Mouse (Mus musculus) midbrain, embryonic 12.5 days (tissue): Measurements from ENCODE around the gene Cap2. TPM values are rescaled to one million over a fixed set of nuclear protein-coding genes. Genes with fewer than 3 reads are reported as not detected.

ENCODE experiments used
- ATAC-seq: fragments of 200-750 bp; cut with Nextera tagmentation; 2 replicates; pipeline ENCODE4 v1.8.0; 2017; ENCODE audit warnings: low read depth, moderate TSS enrichment, moderate library complexity; ENCODE audit not compliant: low FRiP score
- H3K27ac ChIP-seq: fragments of 300-500 bp; sonication (generic); replicated peaks from 2 replicates; pipeline ENCODE4 v1.5.1; 2016; ENCODE audit warnings: mild to moderate bottlenecking
- H3K27me3 ChIP-seq: fragments of 300-500 bp; sonication (generic); 2 replicates; pipeline ENCODE4 v1.6.1; 2016; ENCODE audit warnings: mild to moderate bottlenecking
- H3K36me3 ChIP-seq: fragments of 300-500 bp; sonication (generic); 2 replicates; pipeline ENCODE4 v1.6.1; 2016
- H3K4me1 ChIP-seq: fragments of 300-500 bp; sonication (generic); 2 replicates; pipeline ENCODE4 v1.6.1; 2016
- H3K4me2 ChIP-seq: fragments of 300-500 bp; sonication (generic); replicated peaks from 2 replicates; pipeline ENCODE4 v1.6.1; 2016; ENCODE audit warnings: mild to moderate bottlenecking, moderate library complexity
- H3K4me3 ChIP-seq: fragments of 300-500 bp; sonication (generic); 2 replicates; pipeline ENCODE4 v1.5.1; 2016; ENCODE audit warnings: mild to moderate bottlenecking
- H3K9ac ChIP-seq: fragments of 300-500 bp; sonication (generic); replicated peaks from 2 replicates; pipeline ENCODE4 v1.6.1; 2016; ENCODE audit warnings: mild to moderate bottlenecking, moderate library complexity
- H3K9me3 ChIP-seq: fragments of 300-500 bp; sonication (generic); 2 replicates; pipeline ENCODE4 v1.6.1; 2016; ENCODE audit warnings: mild to moderate bottlenecking
- WGBS: fragments of 180-500 bp; shearing (Covaris S2); methylation state at CpG from one replicate; pipeline ENCODE4 v1.1.7; 2016; 5-methylcytosine and 5-hydroxymethylcytosine counted together
- polyA plus RNA-seq: library from polyadenylated mRNA; unstranded; fragments of >200 nt; fragmentation: Nextera tagmentation; extraction: Ambion mirVana; gene quantifications from 2 replicates; pipeline ENCODE4 v1.2.1, GENCODE M21; 2016

Cap2 gene
- polyA plus RNA-seq, 1 experiment from 2014 or later, result 9.6 TPM

- Histone ChIP-seq H3K27me3 (no peaks in the 10 kb centered on the region), H3K4me1 (no peaks in the 10 kb centered on the region), H3K9me3 (no peaks in the 10 kb centered on the region), H3K27ac (no peak overlapping the region), H3K4me3 (no peak overlapping the region), H3K4me2 (no peak overlapping the region), H3K9ac (no peak overlapping the region), H3K36me3 (peaks cover 53% of the 10 kb centered on the region)
- 90% methylated on average over 4 of the region's 4 CpGs for WGBS
- ATAC-seq, result no peak
Measured at GRCm38 (mm10) chr13:46677721-46678120, 176.1 kb downstream of the Cap2 start.

GRCm38 (mm10) chr13:46682921-46683320, 181.3 kb downstream of the Cap2 start:
- WGBS, result 89% methylated on average over 2 of the region's 2 CpGs
- H3K27me3 ChIP-seq, result no peaks in the 10 kb centered on the region
- H3K36me3 ChIP-seq, result peaks cover 61% of the 10 kb centered on the region
- no peak overlapping the region for H3K4me2 ChIP-seq
- H3K27ac ChIP-seq, result no peak overlapping the region
- H3K9me3 ChIP-seq, result no peaks in the 10 kb centered on the region
- ATAC-seq, result no peak
- no peak overlapping the region for H3K4me3 ChIP-seq
- no peak overlapping the region for H3K9ac ChIP-seq
- H3K4me1 ChIP-seq, result no peaks in the 10 kb centered on the region

DNA sequence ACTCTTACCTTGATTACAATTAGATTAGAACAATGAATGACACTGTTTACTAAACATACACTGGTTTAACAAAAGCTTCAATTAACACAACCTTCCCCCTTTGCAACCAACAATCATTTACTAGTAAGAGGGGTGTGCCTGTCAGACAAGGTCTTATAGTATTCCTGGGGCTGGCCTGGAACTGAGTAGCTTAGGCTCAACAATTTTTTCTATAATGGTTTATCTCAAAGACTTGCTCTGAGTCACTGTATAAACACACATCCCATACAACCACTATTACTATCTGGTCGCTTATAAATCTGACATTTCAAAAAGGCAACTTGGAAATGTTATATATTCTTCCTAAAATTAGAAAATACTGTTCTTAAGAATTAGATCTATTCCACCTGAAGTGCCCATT, 181.7 kb downstream of the Cap2 start:
- no peak overlapping the region for H3K4me3 ChIP-seq
- H3K27me3 ChIP-seq, result no peaks in the 10 kb centered on the region
- H3K27ac ChIP-seq, result no peak overlapping the region
- no peak for ATAC-seq
- H3K9me3 ChIP-seq, result no peaks in the 10 kb centered on the region
- no peak overlapping the region for H3K4me2 ChIP-seq
- no peak overlapping the region for H3K9ac ChIP-seq
- H3K4me1 ChIP-seq, result no peaks in the 10 kb centered on the region
- peaks cover 59% of the 10 kb centered on the region for H3K36me3 ChIP-seq
- 97% methylated on average over 1 of the region's 1 CpGs for WGBS

DNA sequence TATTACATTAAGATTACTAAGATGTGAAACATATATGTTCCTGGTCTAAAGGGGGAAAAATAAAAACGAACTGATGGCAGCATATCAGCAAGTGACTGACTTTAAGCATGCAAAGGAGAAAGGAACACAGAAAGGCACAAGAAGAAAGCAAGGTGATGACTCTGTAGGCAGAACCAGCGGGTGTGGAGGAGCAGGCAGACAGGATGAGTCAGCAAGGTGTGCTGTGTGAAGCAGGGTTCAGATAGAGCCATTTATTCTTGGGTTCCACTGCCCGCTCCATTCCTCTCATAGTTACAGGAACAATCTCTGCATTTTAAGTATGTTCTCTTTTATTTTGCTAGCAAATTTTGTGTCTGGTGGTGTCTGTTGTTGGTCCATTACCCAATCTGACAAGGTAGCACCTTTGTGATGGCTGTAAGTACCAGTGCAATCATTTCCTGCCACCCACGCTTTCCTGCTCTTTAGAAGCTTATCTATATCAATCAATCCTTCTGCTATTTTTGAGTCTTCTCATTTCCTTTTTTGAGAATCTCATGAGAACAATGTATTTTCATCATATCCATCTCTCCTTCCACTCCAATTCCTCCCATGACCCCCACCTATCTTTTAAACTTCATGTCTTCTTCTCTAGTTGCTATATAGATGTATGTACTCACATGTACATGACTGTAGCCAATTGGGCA, 189.1 kb downstream of the Cap2 start:
- Histone ChIP-seq H3K4me1 (no peaks in the 10 kb centered on the region), H3K9ac (no peak overlapping the region), H3K4me2 (no peak overlapping the region), H3K36me3 (peaks cover 43% of the 10 kb centered on the region), H3K4me3 (no peak overlapping the region), H3K27ac (no peak overlapping the region), H3K27me3 (no peaks in the 10 kb centered on the region), H3K9me3 (no peaks in the 10 kb centered on the region)
- 91% methylated on average over 4 of the region's 4 CpGs for whole genome bisulfite sequencing
- no peak for ATAC-seq

- H3K4me3 ChIP-seq, result no peak overlapping the region
- H3K4me1 ChIP-seq, result no peaks in the 10 kb centered on the region
- H3K9ac ChIP-seq, result no peak overlapping the region
- no peaks in the 10 kb centered on the region for H3K9me3 ChIP-seq
- no peak for ATAC-seq
- H3K27me3 ChIP-seq, result no peaks in the 10 kb centered on the region
- H3K27ac ChIP-seq, result no peak overlapping the region; the same call in none of the 2 replicates
- H3K36me3 ChIP-seq, result peaks cover 34% of the 10 kb centered on the region
- WGBS, result 71% methylated on average over 1 of the region's 1 CpGs
- H3K4me2 ChIP-seq, result no peak overlapping the region
Measured at GRCm38 (mm10) chr13:46695296-46695908, 193.8 kb downstream of the Cap2 start.

DNA sequence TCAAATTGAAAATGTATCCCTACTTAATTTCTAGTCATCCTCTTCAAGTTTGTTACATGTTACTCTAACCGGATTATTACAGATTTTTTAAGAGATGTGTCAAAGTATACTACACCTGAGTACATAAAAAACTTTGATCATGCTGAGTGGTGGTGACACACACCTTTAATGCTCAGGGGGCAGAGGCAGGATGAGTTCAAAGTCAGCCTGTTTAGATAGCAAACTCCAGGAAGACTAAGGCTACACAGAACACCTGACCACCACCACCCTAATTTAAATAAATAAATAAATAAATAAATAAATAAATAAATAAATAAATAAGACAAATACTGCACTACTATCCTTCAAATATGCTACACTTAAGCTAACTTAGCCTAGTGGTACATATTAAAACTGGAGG, 194.3 kb downstream of the Cap2 start:
- ATAC-seq, result no peak
- H3K27me3 ChIP-seq, result no peaks in the 10 kb centered on the region
- H3K9me3 ChIP-seq, result no peaks in the 10 kb centered on the region
- H3K36me3 ChIP-seq, result peaks cover 34% of the 10 kb centered on the region
- no peaks in the 10 kb centered on the region for H3K4me1 ChIP-seq
- 89% methylated on average over 1 of the region's 1 CpGs for WGBS
- no peak overlapping the region for H3K9ac ChIP-seq
- no peak overlapping the region for H3K4me3 ChIP-seq
- no peak overlapping the region for H3K27ac ChIP-seq
- no peak overlapping the region for H3K4me2 ChIP-seq

- Histone ChIP-seq H3K36me3 (peaks cover 28% of the 10 kb centered on the region), H3K9ac (no peak overlapping the region), H3K4me3 (no peak overlapping the region), H3K27ac (no peak overlapping the region), H3K4me2 (no peak overlapping the region), H3K9me3 (no peaks in the 10 kb centered on the region), H3K27me3 (no peaks in the 10 kb centered on the region), H3K4me1 (no peaks in the 10 kb centered on the region)
- WGBS, result 91% methylated on average over 2 of the region's 2 CpGs
- ATAC-seq, result no peak
Measured at GRCm38 (mm10) chr13:46696788-46697187, 195.1 kb downstream of the Cap2 start.

DNA sequence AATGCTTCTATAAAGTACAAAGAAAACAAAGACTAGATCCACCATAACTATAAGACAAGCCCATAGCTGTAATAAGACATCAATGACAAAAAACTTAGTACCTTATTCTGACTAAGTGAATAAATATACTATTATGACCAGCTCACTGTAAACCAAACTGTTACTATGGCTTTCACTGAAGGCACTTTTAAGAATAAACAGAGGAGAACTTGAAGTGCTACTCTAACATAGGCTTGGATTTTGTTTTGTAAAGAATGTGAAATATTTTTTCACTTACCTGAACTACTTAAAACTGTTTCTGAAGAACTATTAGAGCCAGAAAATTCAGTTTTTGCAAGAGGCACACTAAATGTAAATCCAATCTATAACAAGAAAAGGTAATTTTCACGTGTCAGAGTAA, 197.7 kb downstream of the Cap2 start:
- Histone ChIP-seq H3K9me3 (no peaks in the 10 kb centered on the region), H3K27me3 (no peaks in the 10 kb centered on the region), H3K9ac (no peak overlapping the region), H3K27ac (no peak overlapping the region), H3K4me3 (no peak overlapping the region), H3K4me2 (no peak overlapping the region), H3K36me3 (peaks cover 30% of the 10 kb centered on the region), H3K4me1 (no peaks in the 10 kb centered on the region)
- ATAC-seq, result no peak
- WGBS, result 95% methylated on average over 1 of the region's 1 CpGs

Other genes with a start within 250 kb of the Cap2 start
- not detected in 2 replicates for gene Stmnd1, start 228.1 kb upstream of the Cap2 start, polyA plus RNA-seq
- 2.9 and 3.1 TPM in 2 replicates for gene Rbm24, start 83.4 kb upstream of the Cap2 start, polyA plus RNA-seq
- gene Fam8a1, start 167.7 kb downstream of the Cap2 start, polyA plus RNA-seq, result 19.9 and 25.1 TPM in 2 replicates
- 40.7 and 47.5 TPM in 2 replicates for gene Nup153, start 226.1 kb downstream of the Cap2 start, polyA plus RNA-seq